Mouse (Mus musculus): ENCODE results near the gene Ints3.

Gene Ints3

GRCm38 (mm10) chr3:90443977-90444376 is 10.6 kb upstream of the Ints3 start:
- no peak for DNase-seq

- no peak for DNase-seq
These were observed 7.3 kb upstream of the Ints3 start for GRCm38 (mm10) chr3:90440756-90441155.

- DNase-seq = no peak
These were observed 3.7 kb upstream of the Ints3 start for GRCm38 (mm10) chr3:90437131-90437530.

- peak; percentile 64 for DNase-seq
These were observed 780 bp upstream of the Ints3 start for GRCm38 (mm10) chr3:90434073-90434730.

- peak; percentile 69 for DNase-seq
These were observed 607 bp downstream of the Ints3 start for GRCm38 (mm10) chr3:90432811-90433219.

GRCm38 (mm10) chr3:90432348-90432747 is 1.1 kb downstream of the Ints3 start:
- DNase-seq = peak; percentile 32

GRCm38 (mm10) chr3:90429576-90429975 is 3.8 kb downstream of the Ints3 start:
- no peak for DNase-seq

GRCm38 (mm10) chr3:90428186-90428585 is 5.2 kb downstream of the Ints3 start:
- no peak for DNase-seq

GRCm38 (mm10) chr3:90427574-90427973 is 5.8 kb downstream of the Ints3 start:
- no peak for DNase-seq

GRCm38 (mm10) chr3:90425499-90425898 is 7.9 kb downstream of the Ints3 start:
- no peak for DNase-seq

GRCm38 (mm10) chr3:90423549-90423948 is 9.9 kb downstream of the Ints3 start:
- no peak for DNase-seq

GRCm38 (mm10) chr3:90420696-90421095 is 12.7 kb downstream of the Ints3 start:
- DNase-seq = no peak

GRCm38 (mm10) chr3:90413011-90413396 is 20.4 kb downstream of the Ints3 start:
- DNase-seq = no peak

GRCm38 (mm10) chr3:90412312-90413010 is 21.0 kb downstream of the Ints3 start:
- peak; percentile 69 for DNase-seq

- no peak for DNase-seq
These were observed 24.7 kb downstream of the Ints3 start for GRCm38 (mm10) chr3:90408721-90409120.

- DNase-seq = no peak
These were observed 27.0 kb downstream of the Ints3 start for GRCm38 (mm10) chr3:90406414-90406813.

GRCm38 (mm10) chr3:90404609-90405008 is 28.8 kb downstream of the Ints3 start:
- no peak for DNase-seq

- no peak for DNase-seq
These were observed 29.3 kb downstream of the Ints3 start for GRCm38 (mm10) chr3:90404121-90404520.

GRCm38 (mm10) chr3:90400993-90401392 is 32.4 kb downstream of the Ints3 start:
- no peak for DNase-seq

- no peak for DNase-seq
These were observed 37.8 kb downstream of the Ints3 start for GRCm38 (mm10) chr3:90395629-90396028.

- no peak for DNase-seq
These were observed 40.8 kb downstream of the Ints3 start for GRCm38 (mm10) chr3:90392661-90393060.

GRCm38 (mm10) chr3:90391941-90392340 is 41.5 kb downstream of the Ints3 start:
- DNase-seq = no peak

- DNase-seq = no peak
These were observed 42.4 kb downstream of the Ints3 start for GRCm38 (mm10) chr3:90391004-90391403.

All from cerebellum, adult 9-10 months (tissue).